Mouse (Mus musculus) embryonic facial prominence, embryonic 12.5 days (tissue): ENCODE measurements around the gene Pdzrn3. TPM values are rescaled to one million over a fixed set of nuclear protein-coding genes. Genes with fewer than 3 reads are reported as not detected.

ENCODE experiments used
- ATAC-seq: fragments of 200-750 bp; cut with Nextera tagmentation; 2 replicates; pipeline ENCODE4 v1.8.0; 2017; ENCODE audit not compliant: insufficient number of reproducible peaks, insufficient read depth, low FRiP score, low TSS enrichment
- H3K27ac ChIP-seq: fragments of 300-500 bp; sonication (generic); 2 replicates; pipeline ENCODE4 v1.5.1; 2016; ENCODE audit warnings: mild to moderate bottlenecking
- H3K27me3 ChIP-seq: fragments of 300-500 bp; sonication (generic); 2 replicates; pipeline ENCODE4 v1.6.1; 2016; ENCODE audit warnings: mild to moderate bottlenecking, moderate library complexity
- H3K36me3 ChIP-seq: fragments of 300-500 bp; sonication (generic); 2 replicates; pipeline ENCODE4 v1.6.1; 2016; ENCODE audit warnings: mild to moderate bottlenecking
- H3K4me1 ChIP-seq: fragments of 300-500 bp; sonication (generic); 2 replicates; pipeline ENCODE4 v1.6.1; 2016
- H3K4me2 ChIP-seq: fragments of 300-500 bp; sonication (generic); replicated peaks from 2 replicates; pipeline ENCODE4 v1.6.1; 2016; ENCODE audit warnings: mild to moderate bottlenecking, moderate library complexity
- H3K4me3 ChIP-seq: fragments of 300-500 bp; sonication (generic); 2 replicates; pipeline ENCODE4 v1.5.1; 2016; ENCODE audit warnings: mild to moderate bottlenecking
- H3K9ac ChIP-seq: fragments of 300-500 bp; sonication (generic); 2 replicates; pipeline ENCODE4 v1.6.1; 2016; ENCODE audit warnings: mild to moderate bottlenecking, moderate library complexity
- H3K9me3 ChIP-seq: fragments of 300-500 bp; sonication (generic); 2 replicates; pipeline ENCODE4 v1.6.1; 2016; ENCODE audit warnings: mild to moderate bottlenecking, moderate library complexity
- WGBS: fragments of 180-500 bp; shearing (Covaris S2); methylation state at CpG from one replicate; pipeline ENCODE4 v1.1.7; 2016; 5-methylcytosine and 5-hydroxymethylcytosine counted together
- polyA plus RNA-seq: library from polyadenylated mRNA; unstranded; fragments of >200 nt; fragmentation: Nextera tagmentation; extraction: Ambion mirVana; gene quantifications from 2 replicates; pipeline ENCODE4 v1.2.1, GENCODE M21; 2016

Gene Pdzrn3
- polyA plus RNA-seq, 1 experiment from 2014 or later, result 17.3 TPM

DNA sequence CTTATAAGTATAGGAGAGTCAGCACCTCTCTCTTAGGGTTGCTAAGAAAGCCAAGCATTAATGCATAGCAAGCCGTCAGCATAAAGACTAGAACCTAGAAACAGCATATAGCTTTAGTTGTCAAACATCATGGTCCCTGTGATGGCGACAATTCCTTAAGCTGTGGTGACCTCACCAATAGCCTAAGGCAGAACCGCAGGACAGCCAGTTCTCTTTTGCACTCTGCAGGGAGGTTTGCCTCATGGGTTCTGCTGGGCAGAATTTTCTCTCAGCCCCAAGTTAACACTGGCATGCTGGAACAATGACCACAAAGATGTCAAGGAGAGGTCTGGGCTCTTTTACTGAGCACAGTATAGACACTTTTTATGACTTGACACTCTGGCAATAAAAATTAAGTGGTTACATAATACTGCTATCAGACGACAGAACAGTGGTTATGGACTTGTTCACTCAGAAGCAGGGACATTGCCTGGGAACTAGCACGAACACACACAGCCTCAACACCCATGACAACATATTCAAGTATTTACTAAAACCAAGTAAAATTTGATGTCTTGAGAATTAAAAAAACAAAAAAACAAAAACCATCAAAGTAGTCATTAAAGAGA, 90.0 kb downstream of the Pdzrn3 start:
- ATAC-seq, result no peak
- WGBS, result 69% methylated on average over 5 of the region's 5 CpGs
- Histone ChIP-seq H3K4me2 (no peak overlapping the region), H3K4me1 (peaks cover 54% of the 10 kb centered on the region), H3K9me3 (no peaks in the 10 kb centered on the region), H3K27ac (no peak overlapping the region), H3K27me3 (no peaks in the 10 kb centered on the region), H3K4me3 (no peak overlapping the region), H3K36me3 (no peaks in the 10 kb centered on the region), H3K9ac (no peak overlapping the region)

DNA sequence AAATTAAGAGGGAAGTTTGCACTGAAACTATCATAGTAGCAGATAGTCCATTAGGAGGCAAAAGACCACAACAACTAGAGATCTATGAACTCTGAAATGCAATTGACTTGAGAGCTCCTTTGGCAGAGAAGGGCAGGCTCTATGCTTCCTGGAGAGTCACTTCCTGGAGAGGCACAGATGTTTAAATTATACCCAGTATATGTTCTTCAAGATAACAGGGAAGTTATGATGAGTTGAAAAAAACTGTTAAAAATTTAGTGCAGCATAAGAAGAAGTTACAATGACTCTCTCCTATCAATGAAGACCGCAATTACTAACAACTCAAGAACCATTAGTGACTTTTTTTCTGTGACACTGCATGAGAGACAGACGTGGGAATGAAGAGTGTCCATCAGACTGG, 90.6 kb downstream of the Pdzrn3 start:
- no peak for ATAC-seq
- 84% methylated on average over 2 of the region's 2 CpGs for WGBS
- Histone ChIP-seq H3K9me3 (no peaks in the 10 kb centered on the region), H3K36me3 (no peaks in the 10 kb centered on the region), H3K4me1 (peaks cover 59% of the 10 kb centered on the region), H3K27me3 (no peaks in the 10 kb centered on the region), H3K4me3 (no peak overlapping the region), H3K9ac (no peak overlapping the region), H3K4me2 (no peak overlapping the region), H3K27ac (no peak overlapping the region)

- H3K27ac ChIP-seq, result no peak overlapping the region
- no peaks in the 10 kb centered on the region for H3K27me3 ChIP-seq
- no peak overlapping the region for H3K4me2 ChIP-seq
- H3K4me3 ChIP-seq, result no peak overlapping the region
- H3K9ac ChIP-seq, result no peak overlapping the region
- 41% methylated on average over 6 of the region's 6 CpGs for WGBS
- no peaks in the 10 kb centered on the region for H3K36me3 ChIP-seq
- H3K9me3 ChIP-seq, result no peaks in the 10 kb centered on the region
- peaks cover 61% of the 10 kb centered on the region for H3K4me1 ChIP-seq
- ATAC-seq, result 0 out of 2 replicates have a peak, but pooled peaks have one; percentile 53
Observed at GRCm38 (mm10) chr6:101284368-101284955, 93.2 kb downstream of the Pdzrn3 start.

GRCm38 (mm10) chr6:101283891-101284290, 93.8 kb downstream of the Pdzrn3 start:
- no peak for ATAC-seq
- peaks cover 59% of the 10 kb centered on the region for H3K4me1 ChIP-seq
- no peak overlapping the region for H3K27ac ChIP-seq
- WGBS, result 56% methylated on average over 3 of the region's 3 CpGs
- H3K36me3 ChIP-seq, result no peaks in the 10 kb centered on the region
- no peak overlapping the region for H3K4me2 ChIP-seq
- no peak overlapping the region for H3K4me3 ChIP-seq
- H3K9ac ChIP-seq, result no peak overlapping the region
- no peaks in the 10 kb centered on the region for H3K27me3 ChIP-seq
- H3K9me3 ChIP-seq, result no peaks in the 10 kb centered on the region

DNA sequence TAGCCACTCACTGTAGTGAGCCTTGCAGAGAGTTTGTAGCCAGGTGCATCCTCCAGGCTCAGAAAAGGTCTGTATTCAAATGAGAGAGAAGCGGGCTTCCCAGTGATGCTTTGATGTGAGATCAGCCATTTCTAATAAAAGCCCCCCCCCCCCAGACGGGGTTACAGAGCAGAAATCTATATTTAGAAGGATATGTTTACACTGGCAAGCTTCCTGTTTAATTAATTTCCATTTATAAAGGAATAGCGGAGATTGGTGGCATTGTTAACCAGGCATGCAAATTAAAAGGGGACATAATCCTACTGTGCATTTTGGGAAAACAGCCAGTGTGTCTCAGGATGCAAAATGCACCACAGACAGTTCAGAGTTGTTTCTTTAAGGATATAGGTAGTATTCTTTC, 96.1 kb downstream of the Pdzrn3 start:
- 0 out of 2 replicates have a peak overlapping the region, but pooled peaks have one; percentile 23 for H3K27ac ChIP-seq
- no peak overlapping the region for H3K4me2 ChIP-seq
- no peak overlapping the region for H3K9ac ChIP-seq
- peaks cover 5% of the 10 kb centered on the region for H3K36me3 ChIP-seq
- no peaks in the 10 kb centered on the region for H3K27me3 ChIP-seq
- WGBS, result 27% methylated on average over 3 of the region's 3 CpGs
- no peak for ATAC-seq
- H3K9me3 ChIP-seq, result no peaks in the 10 kb centered on the region
- peaks cover 65% of the 10 kb centered on the region for H3K4me1 ChIP-seq
- H3K4me3 ChIP-seq, result no peak overlapping the region

GRCm38 (mm10) chr6:101280811-101281218, 96.9 kb downstream of the Pdzrn3 start:
- H3K4me3 ChIP-seq, result no peak overlapping the region
- H3K36me3 ChIP-seq, result peaks cover 5% of the 10 kb centered on the region
- H3K4me1 ChIP-seq, result peaks cover 65% of the 10 kb centered on the region
- ATAC-seq, result 0 out of 2 replicates have a peak, but pooled peaks have one; percentile 58
- WGBS, result 5% methylated on average over 9 of the region's 9 CpGs
- no peak overlapping the region for H3K9ac ChIP-seq
- peak overlapping the region; percentile 50 for H3K27ac ChIP-seq
- no peaks in the 10 kb centered on the region for H3K27me3 ChIP-seq
- H3K9me3 ChIP-seq, result no peaks in the 10 kb centered on the region
- peak overlapping the region; percentile 14; the same call in 1 of the 2 replicates for H3K4me2 ChIP-seq

DNA sequence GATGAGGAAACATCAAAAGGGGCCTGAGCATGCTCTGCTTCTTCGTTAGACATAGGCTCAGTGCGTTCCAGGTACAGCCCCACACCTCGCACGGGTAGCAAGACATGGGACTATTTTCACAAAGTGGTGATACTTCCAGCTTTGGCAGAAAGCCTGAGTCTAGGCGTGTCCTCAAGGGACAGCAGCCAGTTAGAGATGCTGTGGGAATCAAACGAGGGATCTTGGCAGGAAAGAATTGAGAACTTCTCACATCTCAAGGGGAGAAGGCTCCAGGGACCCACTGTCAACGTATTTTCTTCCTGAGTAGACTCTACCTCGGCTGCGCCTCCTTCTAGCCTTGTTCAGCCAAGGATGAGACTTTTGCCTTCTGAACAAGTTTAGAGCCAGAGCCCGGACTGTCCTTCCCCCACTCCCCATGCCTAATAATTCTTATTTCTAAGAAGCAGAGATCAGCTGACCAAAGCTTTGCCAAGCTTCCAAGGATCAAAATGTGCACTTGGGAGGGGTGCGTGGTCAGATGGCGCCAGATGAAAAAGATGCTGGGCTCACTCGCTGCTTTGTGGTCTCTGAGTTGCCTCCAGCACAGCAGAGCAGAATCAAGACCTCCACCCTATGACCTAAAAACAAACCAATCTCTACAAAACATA, 99.3 kb downstream of the Pdzrn3 start:
- H3K36me3 ChIP-seq, result peaks cover 5% of the 10 kb centered on the region
- H3K4me2 ChIP-seq, result no peak overlapping the region
- no peak overlapping the region for H3K4me3 ChIP-seq
- H3K27me3 ChIP-seq, result no peaks in the 10 kb centered on the region
- H3K4me1 ChIP-seq, result peaks cover 49% of the 10 kb centered on the region
- no peak overlapping the region for H3K27ac ChIP-seq
- no peak overlapping the region for H3K9ac ChIP-seq
- H3K9me3 ChIP-seq, result no peaks in the 10 kb centered on the region
- WGBS, result 68% methylated on average over 13 of the region's 13 CpGs
- no peak for ATAC-seq

GRCm38 (mm10) chr6:101276261-101276660, 101.4 kb downstream of the Pdzrn3 start:
- H3K36me3 ChIP-seq, result peaks cover 7% of the 10 kb centered on the region
- H3K4me1 ChIP-seq, result peaks cover 43% of the 10 kb centered on the region

DNA sequence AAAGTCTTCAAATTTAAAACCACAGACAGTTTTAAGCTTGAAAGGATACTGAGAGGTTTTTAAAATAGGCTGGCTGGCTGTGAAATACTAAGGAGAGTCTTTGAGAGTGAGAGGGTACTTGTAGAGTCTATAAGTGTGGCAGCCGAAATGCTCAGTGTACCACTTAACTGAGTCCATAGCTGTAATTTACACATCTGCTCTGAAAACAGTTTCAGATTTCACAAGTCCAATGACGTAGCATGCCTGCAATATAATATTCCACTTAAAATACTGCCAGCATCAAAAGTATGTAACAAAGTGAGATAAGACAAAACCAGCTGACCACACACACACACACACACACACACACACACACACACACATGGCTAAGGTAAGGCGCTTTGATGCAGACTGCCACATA, 101.9 kb downstream of the Pdzrn3 start:
- Histone ChIP-seq H3K27ac (no peak overlapping the region), H3K36me3 (peaks cover 7% of the 10 kb centered on the region), H3K4me1 (peaks cover 43% of the 10 kb centered on the region), H3K9ac (no peak overlapping the region), H3K4me2 (no peak overlapping the region), H3K4me3 (no peak overlapping the region), H3K9me3 (no peaks in the 10 kb centered on the region), H3K27me3 (no peaks in the 10 kb centered on the region)
- WGBS, result 64% methylated on average over 3 of the region's 3 CpGs
- ATAC-seq, result no peak

More at GRCm38 (mm10) chr6:101276261-101276660, 101.4 kb downstream of the Pdzrn3 start:
- WGBS, result 71% methylated on average over 8 of the region's 8 CpGs
- no peak overlapping the region for H3K4me2 ChIP-seq
- H3K27me3 ChIP-seq, result no peaks in the 10 kb centered on the region
- no peaks in the 10 kb centered on the region for H3K9me3 ChIP-seq
- no peak overlapping the region for H3K27ac ChIP-seq
- no peak overlapping the region for H3K4me3 ChIP-seq
- no peak overlapping the region for H3K9ac ChIP-seq
- no peak for ATAC-seq

- no peak for ATAC-seq
- H3K27me3 ChIP-seq, result no peaks in the 10 kb centered on the region
- 85% methylated on average over 2 of the region's 2 CpGs for WGBS
Observed at GRCm38 (mm10) chr6:101274846-101275245, 102.9 kb downstream of the Pdzrn3 start.

GRCm38 (mm10) chr6:101272256-101272655, 105.4 kb downstream of the Pdzrn3 start:
- no peak for ATAC-seq
- Histone ChIP-seq H3K9ac (no peak overlapping the region), H3K4me2 (no peak overlapping the region), H3K4me1 (peaks cover 48% of the 10 kb centered on the region), H3K4me3 (no peak overlapping the region), H3K27ac (no peak overlapping the region), H3K9me3 (no peaks in the 10 kb centered on the region), H3K27me3 (no peaks in the 10 kb centered on the region), H3K36me3 (peaks cover 6% of the 10 kb centered on the region)
- WGBS, result 38% methylated on average over 4 of the region's 4 CpGs

More at GRCm38 (mm10) chr6:101274846-101275245, 102.9 kb downstream of the Pdzrn3 start:
- peaks cover 7% of the 10 kb centered on the region for H3K36me3 ChIP-seq
- H3K9ac ChIP-seq, result no peak overlapping the region
- H3K9me3 ChIP-seq, result no peaks in the 10 kb centered on the region
- no peak overlapping the region for H3K4me3 ChIP-seq
- no peak overlapping the region for H3K27ac ChIP-seq
- H3K4me1 ChIP-seq, result peaks cover 45% of the 10 kb centered on the region
- no peak overlapping the region for H3K4me2 ChIP-seq
